Comparison of ENCODE assay signal across 20 mouse cellular contexts in genomic region chr7:67369645-67370044, GRCm38 (mm10). TPM values are rescaled to one million over a fixed set of nuclear protein-coding genes. Genes with fewer than 3 reads are reported as not detected.
DNase-seq lines count a peak whose midpoint lies in the region; ATAC-seq and TF ChIP-seq lines count a peak whose summit lies in the region.
"Had no signal": no experiment of that assay in that cellular context is flagged by ENCODE, and none has a peak within 500 bp of the region (broad histone marks: within the 10 kb centered on the region; RNA-seq: fewer than 3 reads in every experiment).

No protein-coding gene starts in this region.

- TF ChIP-seq CTCF in gastrocnemius, adult 2 months (IDR thresholded peaks at IDR 0.05): no peak

- no peak overlapping the region for H3K9ac ChIP-seq in heart, embryonic 15.5 days
- H3K9ac ChIP-seq: hindbrain, embryonic 12.5 days; midbrain, embryonic 15.5 days had no signal

- H3K27ac ChIP-seq in gastrocnemius, adult 2 months: 0 out of 2 replicates have a peak overlapping the region, but pooled peaks have one; percentile 2
- H3K27ac ChIP-seq in heart, embryonic 15.5 days: peak overlapping the region; percentile 11; the same call in 1 of the 2 replicates
- H3K27ac ChIP-seq in brown adipose tissue, adult 24 weeks (replicated peaks; ENCODE audit: low read depth, low read length): peak overlapping the region; percentile 44; the same call in 1 of the 2 replicates
- H3K27ac ChIP-seq: hindbrain, embryonic 12.5 days; midbrain, embryonic 15.5 days; stomach, postnatal 0 days had no signal

- peak overlapping the region; percentile 49 for H3K4me2 ChIP-seq in heart, embryonic 15.5 days
- H3K4me2 ChIP-seq: hindbrain, embryonic 12.5 days; midbrain, embryonic 15.5 days had no signal

- no peak for DNase-seq in gastrocnemius, adult 2 months
- DNase-seq in gastrocnemius, adult 8-10 months (ENCODE audit: low spot score in 2 of 2): no peak
- DNase-seq in heart, adult 9 months (ENCODE audit: low spot score in 2 of 2): no peak
- DNase-seq in lung, postnatal 36 days: peak; percentile 14
- no peak for DNase-seq in lung, postnatal 14 days
- DNase-seq in thymus, adult 18-20 months: no peak
- DNase-seq: adrenal gland, postnatal 25 days; cerebellum, adult 2 months; cerebellum, postnatal 36 days; gastrocnemius, postnatal 25 days; kidney, adult 2 months; kidney, postnatal 10 days; layer of hippocampus, postnatal 36 days; lung, adult 2 months had no signal

- no peaks in the 10 kb centered on the region for H3K9me3 ChIP-seq in heart, embryonic 15.5 days (replicated peaks)
- H3K9me3 ChIP-seq: hindbrain, embryonic 12.5 days; midbrain, embryonic 15.5 days had no signal

- intact Hi-C loops in gastrocnemius, adult 2 months (cut with DNase I): loop anchor here (5.0 kb wide), 6 partner anchors 53 to 263 kb away; no protein-coding TSS in a partner anchor

- 35% methylated on average over 4 of the region's 4 CpGs for WGBS in heart, embryonic 15.5 days

- H3K27me3 ChIP-seq in heart, embryonic 15.5 days: no peaks in the 10 kb centered on the region
- H3K27me3 ChIP-seq: hindbrain, embryonic 12.5 days; midbrain, embryonic 15.5 days had no signal

- H3K36me3 ChIP-seq in heart, embryonic 15.5 days: no peaks in the 10 kb centered on the region
- H3K36me3 ChIP-seq: hindbrain, embryonic 12.5 days; midbrain, embryonic 15.5 days had no signal

- ATAC-seq in heart, embryonic 15.5 days (replicated peaks; ENCODE audit: insufficient number of reproducible peaks, insufficient read depth, low FRiP score, low read depth): no peak
- ATAC-seq: forebrain, embryonic 14.5 days; midbrain, embryonic 15.5 days had no signal

- peaks cover 43% of the 10 kb centered on the region for H3K4me1 ChIP-seq in heart, embryonic 15.5 days (replicated peaks)
- H3K4me1 ChIP-seq in brown adipose tissue, adult 24 weeks (ENCODE audit: control insufficient read depth, insufficient read depth, insufficient read length, low read length): peaks cover 3% of the 10 kb centered on the region

- H3K4me3 ChIP-seq in gastrocnemius, adult 2 months: peak overlapping the region; percentile 17; the same call in 1 of the 2 replicates
- H3K4me3 ChIP-seq in heart, embryonic 15.5 days: peak overlapping the region; percentile 14; the same call in 1 of the 2 replicates
- no peak overlapping the region for H3K4me3 ChIP-seq in brown adipose tissue, adult 24 weeks (ENCODE audit: insufficient read depth, low read depth, low read length)
- H3K4me3 ChIP-seq: hindbrain, embryonic 12.5 days; midbrain, embryonic 15.5 days had no signal

RNA-seq across cellular contexts. Expression of gene Mef2a, which starts 3.0 kb away (rescaled TPM):
- total RNA-seq in gastrocnemius, adult 2 months (2021): 10 to 100 TPM; 92.2 to 93.2 TPM
- 100 to 1,000 TPM in 3 of 4 experiments, 10 to 100 TPM in 1; 91.0 to 102 (median 101) TPM for total RNA-seq in gastrocnemius, adult 8-10 months (2022)
- 101 and 115 TPM in 2 replicates for polyA plus RNA-seq in heart, embryonic 15.5 days (2015; fragmentation: Nextera tagmentation; extraction: Ambion mirVana)
- 28.5 and 38.9 TPM in 2 replicates for polyA plus RNA-seq in brown adipose tissue, adult 24 weeks (2012; ENCODE audit: insufficient read depth, insufficient read length, missing spikeins)
